Mouse (Mus musculus) G1E (cell line): ENCODE measurements around the gene Tti1.

Experiments used
- CTCF ChIP-seq: IDR thresholded peaks from 2 replicates; pipeline ENCODE4 v1.5.1; 2012; ENCODE audit warnings: low read depth, low read length, inconsistent platforms, mixed read lengths
- GATA1 ChIP-seq: IDR thresholded peaks from 2 replicates; pipeline ENCODE4 v1.6.1; 2012; ENCODE audit warnings: borderline replicate concordance, low read length, inconsistent platforms, mixed read lengths
- POLR2AphosphoS5 ChIP-seq: IDR thresholded peaks from 2 replicates; pipeline ENCODE4 v1.6.1; 2012; ENCODE audit warnings: low read depth, low read length, inconsistent platforms; ENCODE audit not compliant: insufficient replicate concordance

GRCm38 (mm10) chr2:157940586-157941185 is 87.5 kb downstream of the Tti1 start:
- no peak for TF ChIP-seq POLR2AphosphoS5
- TF ChIP-seq CTCF, result no peak
- TF ChIP-seq GATA1, result no peak
